Mouse (Mus musculus) liver, postnatal 0 days (tissue): ENCODE data around the gene Snx9.

Source experiments
- CTCF ChIP-seq: sonication (generic); IDR thresholded peaks from 2 replicates; pipeline ENCODE4 v1.5.1; 2016; ENCODE audit warnings: antibody characterized with exemption, low read depth
- EP300 ChIP-seq: IDR thresholded peaks from 2 replicates; pipeline ENCODE4 v1.6.1; 2016; ENCODE audit warnings: antibody characterized with exemption, low read depth, mild to moderate bottlenecking

- TF ChIP-seq EP300, result 0 out of 2 replicates have a peak, but pooled peaks have one; percentile 15
- TF ChIP-seq CTCF, result no peak
Observed at GRCm38 (mm10) chr17:5822541-5822940, 18.6 kb upstream of the Snx9 start.
